Mouse (Mus musculus) c-Kit-positive CD71-negative TER-119-negative erythroid progenitor cells, embryonic 14.5 days (primary cell): Measurements from ENCODE around the gene Rpain.

Experiments
- DNase-seq: peaks from one replicate; pipeline ENCODE4 v3.0.0-alpha.2; 2013; ENCODE audit warnings: low read depth

Gene Rpain

DNA sequence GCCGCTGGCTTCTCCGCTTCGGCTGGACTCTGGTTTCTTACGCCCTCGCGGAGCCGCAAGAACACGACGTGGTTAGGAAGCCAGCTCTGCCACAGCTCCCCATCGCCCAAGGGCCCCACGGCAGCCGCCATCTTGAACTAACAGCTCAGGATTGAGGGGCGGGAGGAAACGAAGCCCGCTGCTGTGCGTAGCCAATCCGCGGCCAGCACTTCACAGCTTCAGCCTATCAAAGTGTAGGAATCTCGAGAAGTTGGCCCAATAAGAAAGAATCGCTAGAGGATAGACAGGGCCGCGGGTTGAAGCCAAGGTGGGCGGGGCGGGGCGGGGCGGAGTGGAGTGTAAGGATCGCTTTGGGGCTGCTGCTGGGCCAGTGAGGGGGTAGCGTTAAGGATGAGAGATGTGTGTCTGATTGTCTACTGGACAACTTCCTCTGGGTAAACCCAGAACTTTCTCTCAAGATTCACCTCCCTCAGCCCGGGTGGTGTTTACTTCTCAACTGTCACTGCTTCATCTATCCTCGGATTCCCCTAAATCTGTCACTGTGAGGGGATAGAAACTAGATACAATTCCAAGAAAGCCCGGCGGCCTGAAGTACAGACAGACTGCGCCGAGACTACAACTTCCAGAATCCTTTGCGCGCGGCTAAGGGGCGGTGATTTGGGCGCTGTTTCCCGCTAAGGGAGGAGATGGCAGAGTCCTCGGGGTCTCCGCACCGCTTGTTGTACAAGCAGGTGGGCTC, at the start of gene Rpain, which contains the start of gene Nup88:
Rpain (plus strand) TSS at position 393 of the 739 bp plus-strand sequence.
Nup88 (minus strand) TSS at position 153 of the 739 bp plus-strand sequence.
- peak; percentile 90 for DNase-seq

DNA sequence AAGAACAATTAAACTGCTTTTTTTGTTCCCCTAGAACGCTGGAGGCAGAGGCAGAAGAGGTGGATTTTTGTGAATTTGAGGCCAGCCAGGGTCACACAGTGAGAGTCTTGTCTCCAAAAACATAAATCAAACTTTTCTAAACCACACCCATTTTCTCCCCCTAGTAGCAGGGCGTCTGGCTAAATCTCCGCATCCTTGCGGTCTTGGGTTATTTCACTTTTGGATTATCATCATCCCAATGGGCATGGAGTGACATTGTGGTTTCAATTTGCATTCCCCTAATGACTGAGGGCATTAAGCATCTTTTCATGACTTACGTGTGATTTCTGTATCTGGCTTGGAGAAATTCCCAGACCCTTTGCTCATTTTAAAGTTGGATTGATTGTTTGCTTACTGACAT, 38.6 kb upstream of the Rpain start:
- DNase-seq: no peak

DNA sequence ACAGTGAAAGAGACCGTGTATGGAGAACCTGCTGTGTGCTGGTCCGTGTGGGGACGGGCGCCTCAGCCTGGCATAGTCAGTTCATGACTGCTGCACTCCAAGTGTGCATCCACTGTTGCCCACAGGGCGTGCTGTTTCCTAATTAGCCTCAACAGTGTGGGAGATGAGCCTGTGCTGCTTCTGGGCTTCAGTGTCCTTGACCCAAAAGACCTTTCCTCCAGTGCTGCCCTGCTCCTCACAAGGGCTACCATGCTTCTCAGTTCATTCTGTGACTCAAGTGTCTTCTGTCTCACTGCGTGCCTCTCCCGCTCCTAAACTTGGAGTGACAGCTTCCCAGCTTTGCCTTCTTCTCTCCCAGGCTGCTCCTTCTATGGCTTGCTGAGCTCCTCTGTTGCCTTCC, 34.7 kb upstream of the Rpain start:
- DNase-seq: no peak

DNA sequence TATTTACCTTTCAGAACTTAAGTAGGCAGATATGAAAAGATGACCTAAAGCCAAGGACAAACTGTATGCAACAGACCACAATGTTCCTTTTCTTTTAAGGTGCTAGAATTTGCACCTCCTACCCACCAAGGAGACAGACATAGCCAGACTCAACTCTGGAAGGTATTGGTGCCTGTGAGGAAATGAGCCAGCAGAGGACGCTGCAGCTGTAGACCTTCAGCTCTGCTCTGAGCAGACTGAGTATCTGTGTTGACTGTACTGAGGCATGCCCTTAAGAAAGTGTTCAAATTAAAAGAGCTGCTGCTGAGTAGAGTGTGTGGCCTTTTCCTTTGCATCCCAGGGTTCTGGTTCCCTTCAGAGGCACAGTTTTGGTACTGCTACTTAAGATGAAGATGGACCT, 27.4 kb upstream of the Rpain start:
- no peak for DNase-seq

DNA sequence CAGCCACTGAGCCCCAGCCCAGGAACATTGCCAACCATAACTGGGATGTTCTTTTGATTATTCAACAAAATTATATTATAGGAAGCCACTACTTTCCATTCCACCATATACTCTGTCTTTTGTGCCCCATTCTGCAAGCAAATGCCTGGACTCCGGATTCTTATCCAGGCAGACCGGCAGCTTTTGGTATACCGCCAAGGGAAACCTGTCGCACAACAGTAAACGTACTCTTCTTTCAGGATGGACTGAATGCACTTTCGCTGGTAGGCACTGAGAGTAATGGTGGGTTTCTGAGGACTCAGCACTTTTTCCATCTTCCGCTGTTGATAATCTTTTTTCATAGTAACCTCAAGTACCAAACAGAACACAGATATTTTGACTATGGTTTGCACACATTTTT, 26.4 kb upstream of the Rpain start:
- no peak for DNase-seq

DNA sequence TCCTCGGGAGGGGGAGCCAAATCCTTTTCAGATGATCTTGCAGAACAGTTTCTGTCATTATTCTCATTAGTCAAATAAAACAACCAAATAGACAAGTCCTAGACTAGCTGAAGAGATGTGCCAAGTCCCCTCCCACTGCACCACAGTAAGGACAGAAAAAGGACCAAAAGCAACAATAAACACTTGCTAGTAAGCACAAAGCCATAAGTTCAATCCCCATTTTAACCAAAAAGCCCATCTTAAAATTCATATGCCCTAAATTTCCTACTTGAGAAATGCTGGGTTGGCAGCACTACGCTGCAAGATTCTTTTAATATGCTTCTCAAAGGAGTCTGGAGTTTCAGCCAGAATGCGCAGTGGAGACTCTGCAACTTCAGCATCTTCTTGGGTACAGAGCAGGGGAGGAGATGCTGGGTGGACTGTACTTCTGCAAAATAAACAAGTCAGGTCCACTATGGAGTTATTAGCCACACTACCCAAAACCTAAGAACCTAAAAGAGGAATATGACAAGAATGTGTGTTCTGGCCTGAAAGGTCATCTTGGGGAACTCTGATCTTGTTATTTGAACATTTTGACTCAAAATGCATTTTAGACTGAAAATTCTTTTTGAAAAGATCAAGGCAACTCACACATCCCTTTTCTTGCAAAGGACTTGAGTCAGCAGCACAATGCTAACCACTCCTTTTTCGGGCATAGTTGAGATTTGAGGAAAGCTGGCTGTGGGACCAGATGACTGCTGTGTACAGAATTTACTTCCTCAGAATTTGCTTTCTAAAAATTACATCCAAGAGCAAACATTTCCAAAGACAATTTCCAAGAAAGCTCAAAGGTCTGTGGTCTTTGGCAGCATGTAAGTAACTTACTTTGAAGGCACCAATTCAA, 24.8 kb upstream of the Rpain start:
- no peak for DNase-seq

DNA sequence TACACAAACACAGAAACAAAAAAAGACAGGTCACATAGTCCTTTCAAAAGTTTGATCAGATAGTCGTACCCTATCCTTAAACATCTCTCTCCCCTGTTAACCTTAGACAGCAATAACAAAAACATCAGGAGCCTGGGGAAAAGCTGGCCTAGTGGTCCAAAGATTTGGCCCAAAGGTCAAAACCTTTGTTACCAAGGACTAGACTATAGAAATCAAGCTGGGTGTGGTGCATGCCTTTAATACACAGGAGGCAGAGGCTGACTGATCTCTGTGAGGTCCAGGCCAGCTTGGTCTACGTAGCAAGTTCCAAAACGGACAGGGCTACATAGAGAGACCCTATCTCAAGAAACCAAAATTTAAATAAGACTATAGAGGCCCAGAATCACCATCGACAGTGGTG, 15.3 kb upstream of the Rpain start:
- no peak for DNase-seq

DNA sequence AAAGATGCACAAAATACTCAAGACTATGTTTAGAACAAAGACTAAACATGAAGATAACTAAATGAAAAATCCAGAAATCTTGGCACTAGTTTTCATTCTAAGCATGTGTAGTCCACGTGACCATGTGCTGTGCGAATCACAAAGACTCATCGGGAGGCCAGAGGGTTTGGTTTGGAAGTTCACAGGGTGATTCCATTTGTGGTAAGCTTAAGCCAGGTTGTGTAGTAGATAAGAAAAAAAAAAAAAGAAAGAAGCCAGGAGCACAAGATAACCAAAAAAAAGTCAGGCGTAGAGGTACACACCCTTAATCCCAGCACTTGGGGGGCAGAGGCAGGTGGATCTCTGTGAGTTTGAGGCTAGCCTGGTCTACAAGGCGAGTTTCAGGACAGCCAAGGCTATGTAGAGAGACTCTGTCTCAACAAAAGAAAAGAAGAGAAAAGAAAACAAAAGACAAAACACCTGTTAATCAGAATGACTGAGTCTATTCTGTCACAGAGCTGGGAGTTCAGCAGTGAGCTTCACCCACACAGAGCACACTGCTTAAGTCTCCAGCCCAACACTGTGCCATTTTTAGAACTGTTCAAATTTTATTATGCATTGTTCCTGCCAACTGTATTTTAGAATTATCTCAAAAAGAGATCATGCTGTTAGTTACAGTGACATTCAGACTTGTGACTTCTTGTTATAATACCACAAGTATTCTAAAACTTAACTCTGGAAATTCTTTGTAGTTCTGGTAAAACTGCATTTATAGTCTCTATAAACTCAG, 9.0 kb upstream of the Rpain start:
- DNase-seq: no peak

DNA sequence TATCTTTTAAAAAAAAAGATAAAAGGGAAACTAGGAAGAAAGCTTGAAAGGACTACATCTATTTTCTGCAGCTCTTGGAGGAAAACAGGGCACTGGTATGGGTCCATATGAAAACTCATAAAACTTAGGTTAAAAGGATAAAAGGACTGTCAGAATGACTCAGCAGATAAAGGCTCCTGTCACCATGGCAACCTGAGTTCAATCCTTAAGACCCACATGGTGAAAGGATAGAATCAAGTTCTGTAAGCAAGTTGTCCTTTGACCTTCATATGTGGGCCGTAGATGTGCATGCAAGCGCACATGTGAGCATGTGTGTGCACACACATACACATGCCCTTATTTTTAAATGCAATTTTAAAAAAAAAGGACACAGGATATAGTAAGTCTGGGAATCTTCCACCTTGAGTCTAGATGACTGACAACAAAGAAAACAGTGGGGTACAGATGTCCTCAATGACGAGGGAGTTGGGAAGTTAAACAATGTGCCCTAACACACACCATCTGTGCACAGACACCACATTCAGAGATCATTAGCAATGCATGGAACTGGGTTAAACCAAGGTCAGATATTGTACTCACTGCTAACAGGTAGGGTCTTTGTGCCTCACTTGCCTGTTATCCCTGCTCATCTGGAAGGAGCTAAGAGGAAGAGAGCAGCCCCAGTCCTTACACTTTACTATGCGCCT, 5.6 kb upstream of the Rpain start:
- DNase-seq: no peak

DNA sequence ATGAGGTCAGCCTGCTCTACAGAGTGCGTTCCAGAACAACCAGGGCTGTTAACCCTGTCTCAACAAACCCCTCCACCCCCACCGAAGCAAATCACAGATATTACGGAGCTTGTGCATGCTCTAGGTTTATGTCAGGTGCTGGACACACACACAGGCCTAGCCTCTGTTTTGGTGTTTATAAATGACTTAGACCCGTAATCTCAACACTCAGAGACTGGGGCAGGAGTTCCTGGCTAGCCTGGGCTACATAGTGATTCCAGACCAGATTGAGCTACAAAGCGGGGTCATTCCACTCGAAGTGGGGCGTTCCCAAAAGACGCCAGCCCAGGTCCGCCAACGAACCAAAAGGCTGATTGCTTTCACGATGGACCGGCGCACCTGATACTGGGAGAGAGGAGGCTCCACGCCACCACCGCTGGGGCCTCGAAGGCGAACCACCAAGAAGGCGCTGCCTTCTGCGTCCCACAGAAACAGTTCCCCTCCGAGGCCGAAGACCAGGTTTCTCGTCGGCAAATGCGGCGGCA, 680 bp upstream of the Rpain start:
- DNase-seq: no peak

DNA sequence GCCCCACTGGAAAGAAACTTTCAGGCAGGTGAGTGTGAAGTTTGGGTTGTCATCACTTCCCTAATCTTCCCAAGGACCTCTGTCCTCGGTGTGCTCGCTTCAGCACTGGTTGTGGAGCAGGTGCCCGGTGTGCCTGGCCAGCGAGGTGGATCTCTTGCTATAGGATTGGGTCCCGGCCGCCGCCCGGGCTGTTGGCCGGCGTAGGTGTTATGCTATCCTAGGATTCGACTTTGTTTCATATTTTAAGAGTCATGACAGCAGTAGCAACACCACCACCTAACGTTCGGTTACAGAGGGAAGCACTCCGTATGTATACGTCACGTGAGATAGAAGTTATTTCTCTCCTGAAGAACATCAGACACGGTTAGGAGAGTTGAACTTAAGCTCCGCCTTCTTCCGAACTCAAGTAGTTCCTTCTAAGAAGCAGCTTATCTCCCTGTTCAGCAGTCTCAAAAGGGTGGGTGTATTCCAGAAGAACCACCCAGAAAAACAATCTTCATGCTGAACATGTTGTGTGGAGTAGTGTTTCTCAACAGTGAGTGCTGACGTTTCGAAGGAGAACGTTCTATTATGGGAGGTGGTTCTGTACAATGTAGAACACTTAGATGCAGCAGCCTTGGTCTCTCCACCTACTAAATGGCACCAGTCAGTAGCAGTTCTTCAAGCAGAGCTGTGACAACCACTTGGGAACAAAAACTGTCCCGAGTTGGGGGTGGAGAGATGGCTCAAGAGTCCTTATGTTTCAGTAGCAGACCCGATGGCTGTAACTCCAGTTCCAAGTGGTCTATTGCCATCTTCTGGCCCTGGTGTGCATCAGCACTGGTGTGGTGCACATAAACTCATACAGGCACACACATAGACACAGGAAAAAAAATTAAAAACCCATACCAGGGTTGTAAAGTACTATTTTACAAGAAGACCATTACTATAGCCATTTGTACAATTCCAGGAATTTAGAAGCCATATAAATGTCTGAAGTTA, 837 bp downstream of the Rpain start:
- DNase-seq: peak; percentile 53

DNA sequence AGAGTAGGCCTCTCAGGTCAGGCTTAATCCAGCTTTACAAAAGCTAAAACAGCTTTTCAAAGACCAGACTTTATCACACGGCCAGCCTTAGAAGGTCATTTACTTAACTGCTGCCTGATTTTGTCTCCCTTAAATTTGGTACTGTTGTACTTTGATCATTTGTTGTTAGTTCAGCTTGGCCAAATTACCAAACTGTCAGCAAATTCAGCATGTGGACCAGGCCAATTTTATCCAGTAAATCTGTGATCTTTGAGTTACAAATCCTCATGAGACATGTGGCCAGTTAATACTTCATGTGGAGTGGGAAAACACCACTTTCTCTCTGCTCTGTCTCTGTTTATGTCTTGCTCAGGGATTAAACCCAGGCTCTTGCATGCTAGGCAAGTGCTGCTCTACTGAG, 2.6 kb downstream of the Rpain start:
- no peak for DNase-seq

DNA sequence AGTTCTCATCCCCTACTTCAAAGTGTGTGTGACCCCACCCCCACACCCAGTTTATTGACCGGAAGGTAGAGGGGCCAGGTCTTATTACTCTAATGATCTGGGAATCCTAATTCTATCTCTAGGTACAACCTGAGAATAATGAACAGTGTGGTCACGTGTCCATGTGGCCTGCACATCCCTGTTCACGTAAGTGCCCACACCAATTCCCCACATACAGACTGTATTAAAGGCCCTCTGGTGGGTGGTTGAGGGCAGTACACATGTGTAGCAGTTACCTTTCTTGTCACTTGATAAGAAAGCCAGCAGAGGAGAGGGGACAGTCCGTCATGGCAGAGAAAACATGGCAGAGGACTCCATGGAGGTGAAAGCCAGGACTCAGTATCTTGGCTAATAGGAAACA, 3.9 kb downstream of the Rpain start:
- DNase-seq: no peak

DNA sequence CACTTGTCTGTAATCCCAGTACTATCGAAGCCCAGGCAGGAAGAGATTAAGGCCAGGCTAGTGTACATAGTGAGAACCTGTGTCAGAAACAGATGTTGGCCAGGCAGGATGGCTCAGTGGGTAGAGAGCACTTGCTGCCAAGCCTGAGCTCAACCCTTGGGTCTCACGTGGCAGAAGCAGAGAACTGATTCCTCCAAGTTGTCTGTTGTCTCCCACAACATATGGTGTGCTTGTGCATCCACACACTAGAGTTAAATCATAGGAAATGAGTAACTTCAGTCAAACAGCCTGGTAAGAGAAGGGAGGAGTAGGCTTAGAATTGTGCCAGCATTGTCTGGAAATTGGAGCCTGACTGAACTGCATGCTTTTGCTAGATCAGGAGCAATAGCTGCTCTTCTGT, 5.2 kb downstream of the Rpain start:
- no peak for DNase-seq

DNA sequence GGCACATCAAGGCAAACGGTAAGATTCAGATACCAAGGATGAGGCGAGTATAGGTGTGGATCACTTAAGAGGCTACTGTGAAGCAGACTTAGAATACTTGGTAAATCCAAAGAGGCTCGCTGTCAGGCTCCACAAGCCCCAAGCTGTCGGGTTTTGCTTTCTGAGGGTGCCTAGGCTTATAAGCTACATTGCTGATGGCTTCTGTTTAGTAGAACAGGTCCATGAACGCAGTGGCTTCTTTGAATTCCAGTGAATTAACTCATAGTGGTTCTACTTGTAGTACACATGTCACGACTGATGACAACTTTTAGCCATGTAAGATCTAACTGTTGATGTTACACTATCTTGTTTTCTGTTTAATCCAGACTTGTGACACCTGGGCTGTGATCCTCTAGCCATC, 7.3 kb downstream of the Rpain start:
- DNase-seq: no peak

DNA sequence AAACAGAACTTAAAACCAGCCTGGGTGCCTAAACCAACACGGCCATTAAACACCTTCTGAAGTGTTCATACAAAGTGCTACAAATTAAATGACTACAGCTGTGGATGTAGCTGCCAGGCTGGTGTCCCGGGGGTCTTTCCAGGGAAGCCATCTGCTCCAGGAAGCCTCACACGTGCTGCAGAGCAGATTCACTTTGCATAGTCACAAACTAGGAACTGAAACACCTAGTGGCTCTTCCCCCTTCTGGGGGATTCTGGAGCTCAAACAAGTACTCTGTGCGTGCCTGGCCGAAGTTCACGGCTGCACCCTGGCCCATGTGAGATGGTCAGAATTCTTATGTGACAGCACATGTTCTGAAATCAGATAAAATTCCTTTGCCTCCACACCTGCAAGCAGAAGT, 10.2 kb downstream of the Rpain start:
- DNase-seq: no peak

DNA sequence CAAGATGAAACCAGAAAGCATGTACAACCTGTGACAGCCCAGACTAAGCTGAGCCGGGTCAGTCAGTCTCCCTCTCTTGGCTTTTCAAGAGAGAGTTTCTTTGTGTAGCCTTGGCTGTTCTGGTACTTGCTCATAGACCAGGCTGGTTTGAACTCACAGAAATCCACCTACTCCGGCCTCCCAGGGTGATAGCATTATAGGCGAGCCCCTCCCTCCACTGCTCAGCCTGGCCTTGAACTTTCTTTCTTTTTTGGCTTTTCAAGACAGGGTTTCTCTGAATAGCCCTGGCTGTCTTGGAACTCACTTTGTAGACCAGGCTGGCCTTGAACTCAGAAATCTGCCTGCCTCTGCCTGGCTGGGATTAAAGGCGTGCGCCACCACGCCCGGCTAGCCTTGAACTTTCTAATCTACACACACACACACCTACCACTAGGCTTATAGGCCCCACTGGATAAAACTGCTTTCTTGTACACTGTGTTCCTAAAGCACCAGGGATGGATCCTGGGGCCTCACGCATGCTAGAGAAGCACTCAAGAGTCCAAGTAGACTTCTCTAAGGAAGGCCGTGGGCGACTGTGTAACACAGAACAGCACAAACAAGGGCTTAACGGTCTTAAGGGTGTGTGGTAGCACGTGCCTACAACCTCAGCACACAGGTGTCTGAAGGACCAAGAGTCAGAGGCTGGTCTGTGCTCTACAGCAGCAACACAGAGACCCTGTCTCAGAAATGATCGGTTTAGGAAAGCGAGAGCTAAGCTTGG, 10.9 kb downstream of the Rpain start:
- no peak for DNase-seq

DNA sequence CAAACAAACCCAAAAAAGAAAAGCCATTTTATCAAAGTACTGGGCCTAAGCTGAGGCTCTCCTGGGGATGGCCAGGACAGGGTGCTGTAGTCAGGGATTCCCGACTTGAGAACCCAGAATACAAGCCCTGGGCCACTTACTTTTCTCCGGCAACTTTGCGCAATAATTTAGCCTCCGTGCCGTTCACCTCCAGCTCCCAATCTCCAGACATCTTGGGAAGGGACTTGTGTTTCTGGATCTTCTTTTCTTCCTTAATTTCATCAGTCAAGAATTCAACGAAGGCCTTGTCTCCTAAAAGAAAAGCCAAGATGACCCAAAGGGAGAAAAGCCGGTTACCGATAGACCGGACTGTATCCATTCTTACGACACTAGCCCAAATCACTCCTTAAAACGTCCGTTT, 12.0 kb downstream of the Rpain start:
- DNase-seq: no peak

DNA sequence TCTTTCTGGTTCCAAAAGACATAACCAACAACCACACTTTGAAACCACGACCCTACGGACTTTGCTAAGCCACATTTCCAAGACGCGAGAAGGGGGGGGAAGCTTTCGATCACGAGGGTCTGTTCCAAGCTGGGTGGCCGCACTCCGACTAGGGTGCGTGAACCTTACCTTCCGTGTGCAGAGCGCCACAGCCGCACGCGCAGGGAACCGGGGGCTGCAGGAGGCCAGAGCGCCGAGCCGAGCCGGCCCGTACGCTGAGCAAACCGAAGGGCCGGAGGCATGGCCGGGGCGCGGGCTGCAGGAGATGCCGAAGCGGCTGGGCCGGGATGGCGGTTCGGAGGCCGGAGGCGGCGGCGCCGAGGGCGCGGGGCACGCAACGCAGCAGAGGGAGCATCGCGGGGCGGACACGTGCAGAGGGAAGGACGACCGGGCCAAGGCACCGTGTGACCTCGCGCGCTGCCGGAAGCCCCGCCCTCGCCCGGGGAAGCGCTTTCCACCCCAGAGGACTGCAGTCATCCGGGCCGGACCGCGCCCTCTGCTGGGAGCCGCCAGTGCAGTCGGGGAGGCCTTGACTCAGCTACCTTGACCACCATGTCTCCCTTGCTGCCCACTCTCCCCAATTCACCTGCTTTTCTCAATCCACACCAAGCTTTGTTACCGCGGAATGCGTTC, 12.7 kb downstream of the Rpain start, which contains the start of gene C1qbp:
C1qbp (minus strand) TSS at position 470 of the 672 bp plus-strand sequence.
- DNase-seq: peak; percentile 82
